Mouse (Mus musculus) midbrain, embryonic 11.5 days (tissue): Measurements from ENCODE around the gene Med24. TPM values are rescaled to one million over a fixed set of nuclear protein-coding genes. Genes with fewer than 3 reads are reported as not detected.
A peak's percentile ranks its signal among the peaks of the same experiment; 100 is the strongest.

ENCODE experiments used
- ATAC-seq: fragments of 200-750 bp; cut with Nextera tagmentation; 2 replicates; pipeline ENCODE4 v1.8.0; 2017; ENCODE audit warnings: moderate TSS enrichment, moderate library complexity; ENCODE audit not compliant: low FRiP score
- DNase-seq: peaks from one replicate; pipeline ENCODE4 v3.0.0; 2015; ENCODE audit warnings: low spot score; ENCODE audit errors: missing footprints
- H3K27ac ChIP-seq: fragments of 300-500 bp; sonication (generic); 2 replicates; pipeline ENCODE4 v1.5.1; 2014; ENCODE audit warnings: low read depth, low read length
- H3K27me3 ChIP-seq: fragments of 300-500 bp; sonication (generic); 2 replicates; pipeline ENCODE4 v1.6.1; 2014; ENCODE audit warnings: mild to moderate bottlenecking, low read length, moderate library complexity, mixed read lengths; ENCODE audit not compliant: control insufficient read depth, insufficient read depth
- H3K36me3 ChIP-seq: fragments of 300-500 bp; sonication (generic); 2 replicates; pipeline ENCODE4 v1.6.1; 2014; ENCODE audit warnings: mild to moderate bottlenecking, low read length, moderate library complexity, mixed read lengths; ENCODE audit not compliant: control insufficient read depth, insufficient read depth
- H3K4me1 ChIP-seq: fragments of 300-500 bp; sonication (generic); 2 replicates; pipeline ENCODE4 v1.6.1; 2014; ENCODE audit warnings: low read length; ENCODE audit not compliant: control insufficient read depth, insufficient read depth
- H3K4me2 ChIP-seq: fragments of 300-500 bp; sonication (generic); 2 replicates; pipeline ENCODE4 v1.6.1; 2014; ENCODE audit warnings: mild to moderate bottlenecking, moderate library complexity
- H3K4me3 ChIP-seq: fragments of 300-500 bp; sonication (generic); 2 replicates; pipeline ENCODE4 v1.5.1; 2014; ENCODE audit warnings: low read depth, low read length
- H3K9ac ChIP-seq: fragments of 300-500 bp; sonication (generic); 2 replicates; pipeline ENCODE4 v1.6.1; 2014; ENCODE audit warnings: low read length
- H3K9me3 ChIP-seq: fragments of 300-500 bp; sonication (generic); 2 replicates; pipeline ENCODE4 v1.6.1; 2016; ENCODE audit warnings: low read length; ENCODE audit not compliant: control insufficient read depth
- WGBS: fragments of 180-500 bp; shearing (Covaris S2); extraction: QIAGEN DNeasy Blood & Tissue Kit; methylation state at CpG from one replicate; pipeline ENCODE4 v1.1.7; 2014; 5-methylcytosine and 5-hydroxymethylcytosine counted together
- polyA plus RNA-seq: library from polyadenylated mRNA; unstranded; fragments of >200 nt; fragmentation: Nextera tagmentation; extraction: Ambion mirVana; gene quantifications from 2 replicates; pipeline ENCODE4 v1.2.1, GENCODE M21; 2014

Gene Med24
- polyA plus RNA-seq, 1 experiment from 2014 or later: 67.1 TPM

DNA sequence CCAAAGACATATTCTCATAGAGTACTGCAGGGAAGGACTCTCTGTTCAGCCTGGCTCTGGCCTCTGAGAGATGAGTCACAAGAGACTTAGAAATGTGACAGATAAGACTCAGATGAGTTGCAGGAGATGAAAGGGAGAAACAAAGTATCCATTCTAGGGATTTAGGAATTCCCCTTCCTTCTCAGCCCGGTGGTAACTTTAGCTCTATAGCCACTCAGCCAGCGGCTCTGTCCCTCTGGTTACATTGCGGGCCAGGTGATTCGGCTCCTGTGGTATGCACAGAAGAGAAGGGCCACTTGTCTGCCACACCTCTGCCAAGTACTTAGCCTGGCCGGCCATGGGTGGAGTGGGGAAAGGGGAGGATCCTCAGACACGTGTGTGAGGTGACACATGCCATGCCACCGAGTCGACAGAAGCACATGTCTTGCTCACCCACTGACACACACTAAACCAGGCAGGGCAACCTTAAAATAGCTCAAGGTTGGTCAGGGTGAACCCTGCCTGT is 43.5 kb upstream of the Med24 start:
- Histone ChIP-seq H3K27me3 (peaks cover 3% of the 10 kb centered on the region; the same call in 1 of the 2 replicates), H3K9ac (no peak overlapping the region), H3K9me3 (no peaks in the 10 kb centered on the region), H3K4me3 (no peak overlapping the region), H3K4me1 (peaks cover 48% of the 10 kb centered on the region), H3K4me2 (no peak overlapping the region), H3K27ac (no peak overlapping the region), H3K36me3 (no peaks in the 10 kb centered on the region)
- 89% methylated on average over 8 of the region's 8 CpGs for WGBS
- ATAC-seq (no peak), DNase-seq (no peak)

DNA sequence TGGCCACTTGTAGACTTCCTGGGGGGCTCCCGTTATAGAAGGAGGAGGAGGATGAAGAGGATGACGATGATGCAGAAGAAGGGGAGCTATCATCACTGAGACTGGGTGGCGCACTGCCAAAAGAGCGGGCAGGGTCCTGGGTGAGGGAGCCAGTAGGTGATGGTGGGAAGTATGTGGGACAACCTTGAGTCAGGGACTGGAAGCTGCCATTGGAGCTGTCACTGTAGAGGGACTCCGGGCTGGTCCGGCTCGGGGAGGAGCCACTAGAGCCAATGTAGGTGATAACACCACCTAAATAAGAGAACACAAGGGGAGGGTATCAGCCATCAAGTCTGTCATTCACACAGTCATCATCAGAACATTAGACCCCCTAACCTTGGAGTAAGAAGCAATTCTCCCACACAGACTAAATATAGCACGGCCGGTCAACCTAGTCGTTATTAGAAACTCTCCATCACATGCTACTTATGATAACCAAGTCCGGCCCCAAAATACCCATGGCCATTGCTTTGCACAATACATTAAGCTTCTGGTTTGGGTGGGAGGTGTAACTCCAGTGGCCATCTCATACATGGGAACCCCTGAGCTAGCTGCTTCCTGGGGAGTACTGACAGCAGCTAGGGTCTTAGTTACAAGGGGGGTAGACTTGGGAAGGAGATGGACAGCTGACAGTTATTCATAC is 42.8 kb upstream of the Med24 start:
- no peak overlapping the region for H3K27ac ChIP-seq
- ATAC-seq (no peak), DNase-seq (no peak)
- H3K27me3 ChIP-seq: peaks cover 3% of the 10 kb centered on the region; the same call in 1 of the 2 replicates
- no peaks in the 10 kb centered on the region for H3K9me3 ChIP-seq
- no peak overlapping the region for H3K4me2 ChIP-seq
- no peak overlapping the region for H3K4me3 ChIP-seq
- no peak overlapping the region for H3K9ac ChIP-seq
- WGBS: 96% methylated on average over 11 of the region's 11 CpGs
- H3K36me3 ChIP-seq: no peaks in the 10 kb centered on the region
- H3K4me1 ChIP-seq: peaks cover 51% of the 10 kb centered on the region

DNA sequence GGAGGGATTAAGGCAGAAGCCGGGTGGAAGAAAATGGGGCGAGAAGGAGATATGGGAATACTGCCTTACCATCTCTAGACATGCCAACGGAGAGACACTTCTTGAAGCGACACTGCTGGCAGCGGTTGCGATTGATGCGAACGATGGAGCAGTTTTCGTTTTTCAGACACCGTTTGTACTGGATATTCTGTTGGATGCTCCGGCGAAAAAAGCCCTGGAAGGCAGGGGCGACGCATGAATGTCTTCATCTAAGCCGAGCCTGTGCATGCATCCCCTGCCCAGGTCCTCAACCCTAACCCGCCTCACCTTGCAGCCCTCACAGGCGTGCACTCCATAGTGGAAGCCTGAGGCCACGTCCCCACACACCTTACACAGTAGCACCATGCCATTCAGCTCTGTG is 41.9 kb upstream of the Med24 start:
- ATAC-seq (no peak), DNase-seq (no peak)
- 94% methylated on average over 18 of the region's 18 CpGs for WGBS
- Histone ChIP-seq H3K27me3 (peaks cover 3% of the 10 kb centered on the region; the same call in 1 of the 2 replicates), H3K4me3 (no peak overlapping the region), H3K9ac (no peak overlapping the region), H3K27ac (no peak overlapping the region), H3K9me3 (no peaks in the 10 kb centered on the region), H3K4me1 (peaks cover 49% of the 10 kb centered on the region), H3K36me3 (no peaks in the 10 kb centered on the region), H3K4me2 (no peak overlapping the region)

DNA sequence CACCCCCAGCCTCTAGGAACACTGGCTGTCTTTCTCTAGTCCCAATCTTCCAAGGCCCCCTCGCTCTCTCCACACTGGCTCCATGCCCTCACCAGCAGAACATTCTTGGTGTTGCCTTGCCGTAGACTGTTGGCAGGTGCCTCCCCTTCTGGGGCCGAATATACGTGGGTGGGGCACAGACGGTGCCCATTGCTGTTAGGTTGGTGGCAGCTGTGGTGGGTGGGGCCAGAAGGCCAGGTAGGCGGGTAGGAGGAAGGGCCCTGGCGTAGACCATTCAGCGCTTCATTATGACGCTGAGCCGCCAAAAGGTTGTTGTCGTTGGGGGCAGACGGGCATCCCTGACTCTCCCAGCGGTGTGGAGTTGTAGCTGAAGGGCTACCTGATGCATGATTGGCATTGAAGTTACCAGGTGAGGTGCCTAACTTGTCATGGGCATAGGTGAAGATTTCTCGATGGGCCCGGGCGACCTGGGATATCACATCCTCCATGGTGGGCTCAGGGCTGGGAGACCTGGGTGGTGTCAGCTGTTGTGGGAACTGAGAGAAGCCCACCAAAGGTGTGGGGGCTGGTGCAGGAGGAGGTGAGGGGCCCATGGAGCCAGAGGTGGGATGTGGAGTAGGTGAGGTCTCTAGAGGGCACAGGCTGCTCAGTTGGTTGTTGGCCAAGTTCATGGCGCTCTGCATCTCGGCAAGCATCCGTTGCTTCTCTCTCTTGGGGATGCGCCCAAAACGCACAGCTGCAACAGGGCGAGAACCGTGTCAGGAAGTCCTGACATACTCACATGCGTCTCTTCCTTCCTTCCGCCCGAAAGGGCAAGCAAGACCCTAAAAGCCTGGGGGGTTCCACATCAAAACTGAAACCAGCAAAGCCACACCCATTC is 41.1 kb upstream of the Med24 start:
- ATAC-seq (no peak), DNase-seq (no peak)
- H3K27ac ChIP-seq: no peak overlapping the region
- no peak overlapping the region for H3K4me2 ChIP-seq
- H3K27me3 ChIP-seq: peaks cover 3% of the 10 kb centered on the region; the same call in 1 of the 2 replicates
- no peak overlapping the region for H3K9ac ChIP-seq
- H3K4me1 ChIP-seq: peaks cover 48% of the 10 kb centered on the region
- no peaks in the 10 kb centered on the region for H3K9me3 ChIP-seq
- no peak overlapping the region for H3K4me3 ChIP-seq
- no peaks in the 10 kb centered on the region for H3K36me3 ChIP-seq
- WGBS: 94% methylated on average over 26 of the region's 26 CpGs

DNA sequence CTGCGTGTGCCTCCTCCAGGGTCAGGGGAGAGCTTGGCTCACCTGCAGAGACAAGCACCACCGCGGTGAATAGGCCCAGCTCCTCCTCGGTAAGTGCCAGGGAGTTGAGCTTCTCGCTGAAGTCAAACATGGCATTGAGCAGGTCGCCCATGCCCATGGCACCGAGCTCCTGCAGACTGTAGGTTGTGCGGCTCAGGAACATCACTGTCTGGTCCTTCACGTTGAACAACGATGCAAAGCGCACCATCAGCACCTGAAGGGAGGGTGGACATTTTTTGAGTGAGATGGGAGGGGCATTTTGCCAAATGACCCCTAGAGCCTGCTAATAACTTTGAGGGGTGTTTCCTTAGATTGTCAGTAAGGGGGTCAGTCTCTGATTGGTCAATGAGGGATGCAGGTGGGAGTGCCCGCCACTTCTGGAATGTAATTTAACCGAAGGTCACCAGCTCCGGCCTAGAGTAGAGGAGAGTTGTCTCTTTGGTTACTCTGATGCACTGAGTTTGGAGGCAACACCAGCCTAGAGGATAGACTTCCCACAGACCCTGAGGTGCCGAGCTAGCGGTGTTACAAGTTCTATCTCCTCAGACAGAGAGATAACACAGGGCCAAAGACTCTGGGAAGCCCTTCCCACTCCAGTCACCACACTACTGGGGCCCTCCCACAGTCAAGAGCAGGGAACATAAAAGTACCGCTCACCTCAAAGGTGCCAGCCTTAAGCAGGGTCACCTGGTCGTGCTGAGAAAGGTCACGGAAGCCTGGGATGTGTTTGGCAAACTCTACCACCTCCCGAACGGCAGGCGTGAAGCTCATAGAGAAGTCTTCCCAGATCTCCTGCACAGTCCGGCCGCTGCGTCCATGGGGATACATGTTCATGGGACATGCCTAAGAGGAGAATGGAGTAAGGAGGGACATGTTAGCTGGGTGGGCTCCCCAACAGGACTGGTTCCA is 40.0 kb upstream of the Med24 start:
- no peak for ATAC-seq
- H3K9ac ChIP-seq: no peak overlapping the region
- no peak overlapping the region for H3K4me3 ChIP-seq
- WGBS: 90% methylated on average over 25 of the region's 25 CpGs
- H3K27me3 ChIP-seq: no peaks in the 10 kb centered on the region
- H3K27ac ChIP-seq: no peak overlapping the region
- H3K4me1 ChIP-seq: peaks cover 39% of the 10 kb centered on the region
- H3K9me3 ChIP-seq: no peaks in the 10 kb centered on the region
- peaks cover 1% of the 10 kb centered on the region for H3K36me3 ChIP-seq
- DNase-seq: no peak
- H3K4me2 ChIP-seq: peak overlapping the region; percentile 49; the same call in 1 of the 2 replicates

DNA sequence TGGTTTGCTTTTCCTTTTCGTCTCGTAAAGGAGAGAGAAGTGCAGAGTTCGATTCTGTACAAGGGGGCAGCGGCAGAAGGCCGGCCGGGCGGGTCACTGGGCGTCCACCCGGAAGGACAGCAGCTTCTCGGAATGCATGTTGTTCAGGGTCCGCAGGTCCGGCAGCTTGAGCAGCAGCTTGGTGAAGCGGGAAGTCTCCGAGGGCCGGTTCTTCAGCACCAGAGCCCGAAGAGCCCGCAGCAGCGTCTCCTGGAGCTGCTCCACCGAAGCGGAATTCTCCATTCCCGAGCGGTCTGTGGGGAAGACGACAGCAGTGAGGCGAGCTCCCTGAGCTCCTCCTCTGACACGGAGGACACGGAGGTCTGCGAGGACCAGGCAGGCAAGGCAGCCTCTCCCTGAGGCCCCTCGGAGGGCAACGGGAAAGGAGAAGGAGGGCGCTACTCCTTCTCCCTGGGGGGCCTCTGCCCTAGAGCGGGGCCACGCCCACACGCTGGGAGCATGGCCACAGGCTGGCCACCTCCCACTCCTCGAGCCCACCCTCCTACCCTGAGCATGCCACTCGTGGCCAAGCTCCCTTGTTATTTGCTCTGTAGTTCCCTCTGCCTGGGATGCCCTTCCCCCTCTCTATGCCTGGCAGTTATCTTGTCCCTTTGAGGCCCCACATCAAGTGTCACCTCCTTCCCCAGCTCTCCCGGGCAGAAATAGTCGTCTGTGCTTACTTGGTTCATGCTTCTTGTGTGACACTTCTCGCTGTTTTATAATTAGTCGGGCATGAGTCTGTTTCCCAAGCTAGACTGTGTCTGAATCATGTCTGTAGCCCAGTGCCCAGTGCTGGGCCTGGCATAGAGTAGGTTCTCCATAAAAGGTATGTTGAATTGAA is 39.1 kb upstream of the Med24 start:
- WGBS: 27% methylated on average over 39 of the region's 39 CpGs
- no peak for ATAC-seq
- Histone ChIP-seq H3K9me3 (no peaks in the 10 kb centered on the region), H3K27ac (peak overlapping the region; percentile 83), H3K36me3 (peaks cover 4% of the 10 kb centered on the region), H3K4me3 (peak overlapping the region; percentile 26), H3K27me3 (no peaks in the 10 kb centered on the region), H3K9ac (peak overlapping the region; percentile 54), H3K4me2 (peak overlapping the region; percentile 49), H3K4me1 (peaks cover 30% of the 10 kb centered on the region)
- DNase-seq: peak; percentile 88

DNA sequence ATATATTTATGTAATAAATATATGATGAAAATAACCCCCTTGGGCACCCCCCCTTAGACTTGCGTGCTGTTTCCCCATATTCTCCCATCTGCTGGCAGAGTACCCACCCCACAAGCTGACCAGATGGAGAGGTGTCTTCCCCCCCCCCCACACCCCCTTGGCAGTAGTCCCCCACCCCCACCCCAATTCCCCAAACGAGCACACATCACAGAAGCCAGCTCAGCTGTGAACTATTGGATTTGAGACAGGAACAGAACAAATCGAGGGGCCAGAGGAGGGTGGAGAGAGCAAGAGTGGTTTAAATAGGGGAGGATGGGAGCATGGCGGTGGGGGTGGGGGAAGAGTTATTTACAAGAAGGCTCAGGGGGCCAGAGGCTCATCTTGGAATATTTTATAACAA is 38.5 kb upstream of the Med24 start:
- Histone ChIP-seq H3K9ac (peak overlapping the region; percentile 54; the same call in 1 of the 2 replicates), H3K4me1 (peaks cover 28% of the 10 kb centered on the region), H3K4me2 (peak overlapping the region; percentile 49), H3K36me3 (peaks cover 4% of the 10 kb centered on the region), H3K27ac (peak overlapping the region; percentile 83), H3K4me3 (peak overlapping the region; percentile 26; the same call in 1 of the 2 replicates), H3K27me3 (no peaks in the 10 kb centered on the region), H3K9me3 (no peaks in the 10 kb centered on the region)
- 19% methylated on average over 4 of the region's 4 CpGs for WGBS
- no peak for DNase-seq
- 0 out of 2 replicates have a peak, but pooled peaks have one; percentile 9 for ATAC-seq

DNA sequence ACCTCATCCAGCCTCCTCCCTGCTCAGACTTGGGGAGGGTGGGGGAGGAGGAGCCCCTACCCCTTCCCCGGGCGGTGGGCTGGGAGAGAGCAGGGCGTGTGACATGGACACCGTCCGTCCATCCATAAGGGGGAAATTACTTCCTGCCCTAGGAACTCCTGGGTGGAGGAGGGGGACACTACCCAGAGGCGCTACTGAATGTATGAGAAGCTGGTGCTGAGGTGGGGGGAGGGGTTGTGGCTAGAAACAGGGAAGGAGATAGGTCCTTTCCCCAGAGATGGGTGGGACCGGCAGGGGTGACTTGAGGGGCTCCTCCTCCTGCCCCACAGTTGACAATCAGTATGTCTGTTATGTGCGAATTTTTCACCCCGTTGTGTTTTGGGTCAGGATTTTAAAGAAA is 38.0 kb upstream of the Med24 start:
- H3K9me3 ChIP-seq: no peaks in the 10 kb centered on the region
- H3K4me1 ChIP-seq: peaks cover 28% of the 10 kb centered on the region
- H3K4me3 ChIP-seq: no peak overlapping the region
- 23% methylated on average over 9 of the region's 9 CpGs for WGBS
- DNase-seq (peak; percentile 92), ATAC-seq (peak; percentile 75)
- no peak overlapping the region; the same call in 1 of the 2 replicates for H3K27ac ChIP-seq
- peak overlapping the region; percentile 17; the same call in 1 of the 2 replicates for H3K9ac ChIP-seq
- H3K27me3 ChIP-seq: no peaks in the 10 kb centered on the region
- no peak overlapping the region for H3K4me2 ChIP-seq
- peaks cover 4% of the 10 kb centered on the region for H3K36me3 ChIP-seq
